Mouse (Mus musculus) liver, postnatal 0 days (tissue): ENCODE measurements around the gene Gm20503.

Experiments used
- CTCF ChIP-seq: sonication (generic); IDR thresholded peaks from 2 replicates; pipeline ENCODE4 v1.5.1; 2016; ENCODE audit warnings: antibody characterized with exemption, low read depth
- EP300 ChIP-seq: IDR thresholded peaks from 2 replicates; pipeline ENCODE4 v1.6.1; 2016; ENCODE audit warnings: antibody characterized with exemption, low read depth, mild to moderate bottlenecking

DNA sequence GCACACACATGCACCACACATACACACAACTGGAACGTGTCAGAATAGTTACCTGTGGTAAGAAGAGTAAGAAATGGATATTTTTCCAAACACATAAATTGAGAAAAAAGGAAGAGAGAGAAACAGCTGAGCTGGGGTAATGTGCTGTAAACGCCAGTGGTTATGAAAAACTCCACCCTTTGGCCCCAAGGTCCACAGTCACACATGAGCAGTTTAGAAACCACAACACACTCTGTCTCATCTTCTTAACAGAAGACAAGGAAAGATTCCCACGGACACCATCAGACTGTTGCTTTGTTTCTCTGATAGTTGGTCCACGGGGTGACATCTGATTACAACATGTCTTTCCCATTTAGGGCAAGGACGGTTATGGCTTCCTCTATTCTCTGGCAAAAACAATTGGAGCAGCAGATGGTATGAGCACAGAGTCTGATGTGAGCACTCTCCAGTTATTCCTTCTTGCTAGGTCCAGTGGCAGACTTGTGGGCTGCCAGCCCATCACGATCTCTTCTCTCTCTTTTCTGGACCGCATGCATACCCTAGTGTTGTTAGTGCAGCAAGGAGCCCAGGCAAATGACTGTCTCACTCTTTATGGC, 13.6 kb upstream of the Gm20503 start:
- TF ChIP-seq CTCF (no peak), EP300 (no peak)
